Mouse (Mus musculus) hindbrain, embryonic 11.5 days (tissue): Measurements from ENCODE around the gene Igsf11. TPM values are rescaled to one million over a fixed set of nuclear protein-coding genes. Genes with fewer than 3 reads are reported as not detected.

Experiments used
- ATAC-seq: fragments of 200-750 bp; cut with Nextera tagmentation; 2 replicates; pipeline ENCODE4 v1.8.0; 2017; ENCODE audit warnings: mild to moderate bottlenecking, moderate TSS enrichment, moderate library complexity; ENCODE audit not compliant: low FRiP score
- DNase-seq: peaks from one replicate; pipeline ENCODE4 v3.0.0-alpha.2; 2015; ENCODE audit warnings: low spot score
- H3K27ac ChIP-seq: fragments of 300-500 bp; sonication (generic); 2 replicates; pipeline ENCODE4 v1.5.1; 2014; ENCODE audit warnings: mild to moderate bottlenecking, low read depth, low read length
- H3K27me3 ChIP-seq: fragments of 300-500 bp; sonication (generic); 2 replicates; pipeline ENCODE4 v1.6.1; 2014; ENCODE audit warnings: mild to moderate bottlenecking, low read length, moderate library complexity, mixed read lengths; ENCODE audit not compliant: control insufficient read depth, insufficient read depth
- H3K36me3 ChIP-seq: fragments of 300-500 bp; sonication (generic); 2 replicates; pipeline ENCODE4 v1.6.1; 2014; ENCODE audit warnings: mild to moderate bottlenecking, low read length, moderate library complexity, mixed read lengths; ENCODE audit not compliant: control insufficient read depth, insufficient read depth
- H3K4me1 ChIP-seq: fragments of 300-500 bp; sonication (generic); replicated peaks from 2 replicates; pipeline ENCODE4 v1.6.1; 2014; ENCODE audit warnings: low read length, mixed read lengths; ENCODE audit not compliant: control insufficient read depth, insufficient read depth
- H3K4me2 ChIP-seq: fragments of 300-500 bp; sonication (generic); replicated peaks from 2 replicates; pipeline ENCODE4 v1.6.1; 2014; ENCODE audit warnings: mild to moderate bottlenecking, low read depth, low read length
- H3K4me3 ChIP-seq: fragments of 300-500 bp; sonication (generic); 2 replicates; pipeline ENCODE4 v1.5.1; 2014; ENCODE audit warnings: low read depth, low read length
- H3K9ac ChIP-seq: fragments of 300-500 bp; sonication (generic); 2 replicates; pipeline ENCODE4 v1.6.1; 2014; ENCODE audit warnings: low read depth, low read length
- H3K9me3 ChIP-seq: fragments of 300-500 bp; sonication (generic); 2 replicates; pipeline ENCODE4 v1.6.1; 2016; ENCODE audit warnings: low read length; ENCODE audit not compliant: control insufficient read depth
- WGBS: fragments of 180-500 bp; shearing (Covaris S2); extraction: QIAGEN DNeasy Blood & Tissue Kit; methylation state at CpG from one replicate; pipeline ENCODE4 v1.1.7; 2014; 5-methylcytosine and 5-hydroxymethylcytosine counted together
- polyA plus RNA-seq: library from polyadenylated mRNA; unstranded; fragments of >200 nt; fragmentation: Nextera tagmentation; extraction: Ambion mirVana; gene quantifications from 2 replicates; pipeline ENCODE4 v1.2.1, GENCODE M21; 2014

Gene Igsf11
- polyA plus RNA-seq, 1 experiment from 2014 or later, result 5.4 TPM

DNA sequence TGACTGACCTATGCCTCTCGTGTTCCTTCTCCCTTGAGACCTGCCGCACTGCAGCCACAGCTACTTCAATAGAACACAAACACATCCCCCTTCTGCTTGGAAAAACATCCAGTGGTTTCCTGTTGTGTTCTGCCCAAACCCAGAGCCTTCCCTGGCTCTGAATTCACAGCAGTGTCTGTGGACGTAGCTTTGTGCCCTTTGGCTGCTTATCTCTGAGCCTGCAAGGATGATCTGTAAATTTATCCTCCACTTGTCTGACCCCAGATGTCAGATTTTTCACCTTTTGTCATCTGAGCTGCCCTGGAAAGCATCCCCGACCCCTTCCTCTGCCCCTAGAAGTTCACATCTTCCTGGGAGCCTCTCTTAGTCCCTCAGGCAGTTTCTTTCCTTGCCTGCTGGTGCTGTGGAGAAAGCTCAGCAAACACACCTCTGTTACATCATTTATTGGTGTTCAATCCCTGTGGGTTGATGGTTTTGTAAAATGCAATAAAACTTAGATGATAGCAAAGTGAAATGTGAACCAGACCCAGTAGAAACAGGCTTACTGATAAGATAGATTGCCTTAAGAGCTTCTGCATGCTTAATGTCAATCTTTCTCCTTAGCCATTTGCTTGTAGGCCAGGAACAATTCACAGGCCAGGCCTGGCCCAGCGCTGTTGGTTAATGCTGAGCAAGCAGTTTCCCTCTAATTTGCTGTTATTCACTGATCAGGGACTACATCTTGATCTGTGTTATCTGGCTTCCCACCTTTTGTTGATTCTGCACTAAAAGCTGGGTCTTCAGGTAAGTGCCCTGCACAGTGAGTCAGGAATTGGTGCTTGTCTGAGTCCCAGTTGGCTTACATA is 51.5 kb downstream of the Igsf11 start:
- Histone ChIP-seq H3K27me3 (no peaks in the 10 kb centered on the region), H3K9me3 (no peaks in the 10 kb centered on the region)
- WGBS, result 34% methylated on average over 5 of the region's 5 CpGs

DNA sequence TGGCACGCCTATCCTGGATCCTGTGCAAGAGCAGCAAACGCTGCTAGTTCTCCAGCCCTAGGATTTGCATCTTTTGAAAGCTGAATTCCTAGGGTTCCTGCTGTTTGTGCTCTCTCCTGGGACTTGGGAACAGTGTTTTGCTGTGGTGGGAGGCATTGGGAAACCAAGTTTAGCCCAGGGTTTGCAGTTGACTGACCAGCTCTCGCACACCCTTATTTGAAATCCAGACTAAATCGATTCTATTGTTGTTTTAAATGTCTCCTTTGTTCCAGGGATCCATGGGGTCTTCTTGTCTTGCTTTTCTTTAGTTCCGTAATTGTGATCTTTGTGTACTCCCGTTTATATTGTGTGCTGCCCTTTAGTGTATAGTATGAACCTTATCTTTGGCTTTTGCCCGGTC is 52.6 kb downstream of the Igsf11 start:
- H3K27me3 ChIP-seq, result no peaks in the 10 kb centered on the region
- H3K27ac ChIP-seq, result peak overlapping the region; percentile 65
- H3K9me3 ChIP-seq, result no peaks in the 10 kb centered on the region
- DNase-seq, result no peak
- ATAC-seq, result no peak
- no peak overlapping the region for H3K4me2 ChIP-seq
- H3K9ac ChIP-seq, result no peak overlapping the region
- WGBS, result 30% methylated on average over 7 of the region's 7 CpGs
- no peak overlapping the region for H3K4me3 ChIP-seq
- H3K36me3 ChIP-seq, result no peaks in the 10 kb centered on the region
- peaks cover 5% of the 10 kb centered on the region; the same call in 1 of the 2 replicates for H3K4me1 ChIP-seq

More for the DNA sequence above, 51.5 kb downstream of the Igsf11 start:
- peak; percentile 17 for DNase-seq
- Histone ChIP-seq H3K27ac (no peak overlapping the region), H3K36me3 (no peaks in the 10 kb centered on the region), H3K4me3 (no peak overlapping the region), H3K4me1 (peaks cover 5% of the 10 kb centered on the region; the same call in 1 of the 2 replicates), H3K9ac (no peak overlapping the region), H3K4me2 (no peak overlapping the region)
- ATAC-seq, result no peak

DNA sequence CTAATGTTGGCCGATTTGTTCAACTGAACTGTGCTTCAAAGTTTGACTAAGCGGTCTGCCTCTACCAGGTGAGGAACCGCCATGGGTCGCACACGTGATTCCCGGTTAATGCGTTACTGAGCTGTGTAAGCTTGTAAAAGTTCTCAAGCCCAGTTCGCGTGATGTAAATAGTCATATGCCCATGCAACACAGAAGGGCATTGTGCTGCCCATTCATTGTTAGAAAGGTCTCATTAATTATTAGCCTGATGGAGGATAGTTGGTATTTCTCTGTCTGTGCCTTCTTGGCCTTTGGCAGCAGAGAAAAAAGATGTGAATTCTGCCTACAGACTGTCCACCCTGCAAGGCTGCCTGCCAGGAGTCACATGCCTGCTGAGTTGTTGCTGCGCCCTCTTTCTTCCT is 53.1 kb downstream of the Igsf11 start:
- peak; percentile 35 for DNase-seq
- H3K4me2 ChIP-seq, result no peak overlapping the region
- H3K27ac ChIP-seq, result peak overlapping the region; percentile 65
- peak; percentile 17; the same call in 1 of the 2 replicates for ATAC-seq
- H3K4me3 ChIP-seq, result no peak overlapping the region
- H3K4me1 ChIP-seq, result peaks cover 5% of the 10 kb centered on the region; the same call in 1 of the 2 replicates
- H3K9ac ChIP-seq, result no peak overlapping the region
- H3K27me3 ChIP-seq, result no peaks in the 10 kb centered on the region
- no peaks in the 10 kb centered on the region for H3K9me3 ChIP-seq
- WGBS, result 45% methylated on average over 10 of the region's 10 CpGs
- H3K36me3 ChIP-seq, result no peaks in the 10 kb centered on the region

DNA sequence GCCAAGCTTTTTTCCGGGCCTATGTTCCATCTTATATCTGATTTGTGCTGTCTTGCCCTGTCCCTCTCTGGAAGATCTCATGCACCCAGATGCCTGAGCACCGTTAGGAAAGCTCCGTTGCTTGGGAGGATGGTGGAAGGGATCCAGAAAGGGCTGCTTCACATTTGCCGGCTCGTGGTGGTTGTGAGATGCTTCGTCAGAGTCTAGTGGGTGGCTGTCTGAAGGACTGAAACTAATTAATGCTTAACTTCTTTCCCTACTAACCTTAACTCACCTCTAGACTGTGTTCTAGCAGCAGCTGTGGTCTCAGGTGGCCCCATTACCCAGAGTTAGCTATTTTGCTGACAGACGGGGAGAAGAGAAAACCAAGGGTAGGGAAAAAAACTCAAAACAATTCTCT is 54.0 kb downstream of the Igsf11 start:
- Histone ChIP-seq H3K27ac (peak overlapping the region; percentile 65), H3K4me2 (no peak overlapping the region)
- DNase-seq, result no peak

DNA sequence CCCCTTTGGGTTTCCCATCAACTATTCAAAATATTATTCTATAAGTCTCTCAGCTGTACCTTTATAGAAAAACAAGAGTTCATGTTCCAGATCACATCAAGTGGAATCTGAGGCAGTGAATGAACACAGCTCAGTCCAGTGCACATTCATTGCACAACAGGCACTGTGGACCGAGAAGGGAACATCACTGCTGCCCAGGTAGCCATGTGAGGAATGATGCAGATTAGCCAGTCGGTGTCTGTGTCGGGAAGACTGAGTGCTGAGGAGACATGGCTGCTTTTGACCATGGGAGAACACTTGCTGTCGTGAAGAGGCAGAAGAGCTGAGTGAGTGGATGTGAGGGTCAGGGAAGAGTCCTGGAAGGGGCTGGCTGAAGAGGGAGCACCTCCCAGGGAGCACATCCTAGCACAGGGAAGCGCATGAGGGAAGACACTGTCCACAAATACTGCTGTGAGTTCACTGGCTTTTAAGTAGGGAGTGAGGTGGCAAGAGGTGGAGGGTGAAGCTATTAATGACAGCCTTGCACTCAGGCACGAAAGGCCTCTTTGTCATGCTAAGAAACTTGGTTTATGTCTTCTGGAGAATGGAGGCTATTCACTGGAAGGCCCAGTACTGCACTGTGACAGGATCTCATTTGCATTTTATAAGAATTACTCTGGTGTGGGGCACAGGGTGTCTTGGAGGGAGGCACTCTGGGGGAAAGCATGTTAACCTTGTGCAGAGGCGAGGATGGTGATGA is 54.8 kb downstream of the Igsf11 start:
- peaks cover 5% of the 10 kb centered on the region; the same call in 1 of the 2 replicates for H3K4me1 ChIP-seq
- no peak overlapping the region for H3K9ac ChIP-seq
- peak; percentile 35 for DNase-seq
- no peaks in the 10 kb centered on the region for H3K9me3 ChIP-seq
- H3K36me3 ChIP-seq, result no peaks in the 10 kb centered on the region
- 42% methylated on average over 7 of the region's 7 CpGs for WGBS
- ATAC-seq, result peak; percentile 84
- H3K4me3 ChIP-seq, result no peak overlapping the region
- H3K27ac ChIP-seq, result peak overlapping the region; percentile 63
- H3K27me3 ChIP-seq, result no peaks in the 10 kb centered on the region
- no peak overlapping the region for H3K4me2 ChIP-seq

More for the DNA sequence above, 54.0 kb downstream of the Igsf11 start:
- H3K9me3 ChIP-seq, result no peaks in the 10 kb centered on the region
- no peak for ATAC-seq
- H3K9ac ChIP-seq, result no peak overlapping the region
- WGBS, result 51% methylated on average over 7 of the region's 7 CpGs
- H3K36me3 ChIP-seq, result no peaks in the 10 kb centered on the region
- no peaks in the 10 kb centered on the region for H3K27me3 ChIP-seq
- no peak overlapping the region for H3K4me3 ChIP-seq
- H3K4me1 ChIP-seq, result peaks cover 5% of the 10 kb centered on the region; the same call in 1 of the 2 replicates

DNA sequence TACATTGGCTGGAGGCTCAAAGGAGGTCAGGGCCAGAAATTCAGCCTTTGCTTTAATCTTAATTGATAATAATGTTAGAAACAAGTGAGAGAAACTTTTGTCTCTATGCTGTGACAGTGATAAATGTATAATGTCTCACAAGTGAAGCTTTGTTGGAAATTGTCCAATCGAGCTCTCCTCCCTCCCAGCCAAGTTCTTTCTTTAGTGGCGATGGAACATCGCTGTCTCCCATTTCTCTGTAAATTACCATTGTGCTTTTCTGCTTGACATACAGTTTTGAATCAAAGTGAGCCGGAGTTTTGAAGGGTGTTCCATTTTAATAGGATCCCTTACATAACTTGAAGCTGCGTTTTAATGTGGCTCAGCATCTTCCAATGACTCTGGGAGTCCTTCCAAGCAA is 56.0 kb downstream of the Igsf11 start:
- no peaks in the 10 kb centered on the region for H3K27me3 ChIP-seq
- ATAC-seq, result no peak
- no peak overlapping the region for H3K4me2 ChIP-seq
- H3K4me1 ChIP-seq, result peaks cover 5% of the 10 kb centered on the region; the same call in 1 of the 2 replicates
- no peaks in the 10 kb centered on the region for H3K9me3 ChIP-seq
- H3K36me3 ChIP-seq, result no peaks in the 10 kb centered on the region
- H3K4me3 ChIP-seq, result no peak overlapping the region
- DNase-seq, result no peak
- H3K27ac ChIP-seq, result peak overlapping the region; percentile 54
- no peak overlapping the region for H3K9ac ChIP-seq
- 50% methylated on average over 5 of the region's 5 CpGs for WGBS

DNA sequence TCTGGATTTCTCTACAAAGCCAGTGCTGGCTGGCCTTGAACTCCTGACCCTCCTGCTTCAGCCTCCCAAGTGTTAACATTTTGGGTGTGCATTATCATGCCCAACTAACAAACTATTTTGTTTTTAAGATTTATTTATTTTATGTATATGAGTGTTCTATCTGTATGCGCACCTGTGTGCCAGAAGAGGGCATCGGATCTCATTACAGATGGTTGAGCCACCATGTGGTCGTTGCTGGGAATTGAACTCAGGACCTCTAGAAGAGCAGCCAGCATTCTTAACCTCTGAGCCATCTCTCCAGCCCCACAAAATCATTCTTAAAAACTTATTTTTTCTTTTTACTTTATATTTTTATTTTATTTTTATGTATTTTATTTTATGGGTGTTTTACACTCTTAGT is 60.4 kb downstream of the Igsf11 start:
- Histone ChIP-seq H3K9me3 (no peaks in the 10 kb centered on the region), H3K36me3 (no peaks in the 10 kb centered on the region), H3K9ac (no peak overlapping the region), H3K27ac (no peak overlapping the region), H3K4me3 (no peak overlapping the region), H3K4me2 (no peak overlapping the region), H3K27me3 (no peaks in the 10 kb centered on the region), H3K4me1 (no peaks in the 10 kb centered on the region)
- 93% methylated on average over 3 of the region's 3 CpGs for WGBS
- DNase-seq (no peak), ATAC-seq (no peak)

DNA sequence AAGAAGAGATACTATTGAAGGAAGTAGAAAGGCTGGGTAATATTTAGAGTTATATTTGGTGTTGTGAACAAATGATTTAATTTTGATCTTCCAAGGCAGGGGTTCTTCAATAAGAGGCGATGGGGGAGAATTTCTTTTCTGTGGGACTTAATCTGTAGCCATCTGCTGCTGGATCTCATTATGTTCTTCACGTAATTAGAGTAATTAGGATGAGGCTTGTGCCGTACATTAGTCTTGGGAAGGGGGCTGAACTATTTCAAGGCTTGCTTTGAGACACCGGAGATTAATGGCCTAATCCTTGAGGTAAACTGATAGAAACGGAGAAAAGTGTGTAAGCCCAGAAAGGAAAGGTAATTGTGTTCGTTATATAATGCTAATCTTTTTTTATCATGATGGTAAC is 61.4 kb downstream of the Igsf11 start:
- H3K27me3 ChIP-seq, result no peaks in the 10 kb centered on the region
- no peak overlapping the region for H3K9ac ChIP-seq
- ATAC-seq (no peak), DNase-seq (no peak)
- no peak overlapping the region for H3K4me3 ChIP-seq
- 82% methylated on average over 6 of the region's 6 CpGs for WGBS
- no peaks in the 10 kb centered on the region for H3K9me3 ChIP-seq
- H3K27ac ChIP-seq, result no peak overlapping the region
- no peak overlapping the region for H3K4me2 ChIP-seq
- no peaks in the 10 kb centered on the region for H3K4me1 ChIP-seq
- H3K36me3 ChIP-seq, result no peaks in the 10 kb centered on the region
